Mouse (Mus musculus) lung, postnatal 4 days (tissue): ENCODE measurements around the gene Mustn1.

Experiments used
- DNase-seq, 2 experiments: peaks; one replicate each; pipeline ENCODE4 v3.0.0; 2021

Mustn1 gene

DNA sequence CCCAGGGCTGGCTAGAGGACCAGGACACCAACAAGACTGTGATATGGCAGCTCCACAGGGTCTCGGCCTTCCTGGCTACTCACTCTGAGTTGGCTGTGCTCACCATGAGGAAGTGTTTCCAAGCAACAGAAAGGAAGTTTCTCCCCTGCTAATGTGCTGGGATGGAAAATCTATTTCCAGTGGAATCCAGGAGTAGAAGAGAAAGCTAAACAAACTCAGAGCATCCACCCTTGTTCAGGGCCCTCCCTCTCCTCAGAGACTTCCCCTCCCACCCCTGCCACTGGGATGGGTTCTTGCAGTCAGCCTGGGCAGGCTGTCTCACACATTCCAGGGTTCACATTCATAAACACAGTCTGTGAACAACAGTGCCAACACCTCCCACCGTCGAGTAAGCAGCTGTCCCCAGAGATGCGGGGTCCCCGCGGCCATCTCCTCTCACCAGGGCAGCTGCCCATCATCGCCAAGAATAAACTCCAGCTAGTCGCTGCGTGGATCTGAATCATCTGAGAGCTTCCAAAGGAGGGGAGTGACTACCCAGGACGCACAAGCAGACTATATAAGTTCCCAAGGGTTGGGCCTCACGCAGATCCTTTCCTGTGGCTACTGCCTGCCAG, at the start of gene Mustn1:
Gene Mustn1 (plus strand): TSS at position 243 of the 614 bp plus-strand sequence.
- DNase-seq = peak; percentile 75 to 88

DNA sequence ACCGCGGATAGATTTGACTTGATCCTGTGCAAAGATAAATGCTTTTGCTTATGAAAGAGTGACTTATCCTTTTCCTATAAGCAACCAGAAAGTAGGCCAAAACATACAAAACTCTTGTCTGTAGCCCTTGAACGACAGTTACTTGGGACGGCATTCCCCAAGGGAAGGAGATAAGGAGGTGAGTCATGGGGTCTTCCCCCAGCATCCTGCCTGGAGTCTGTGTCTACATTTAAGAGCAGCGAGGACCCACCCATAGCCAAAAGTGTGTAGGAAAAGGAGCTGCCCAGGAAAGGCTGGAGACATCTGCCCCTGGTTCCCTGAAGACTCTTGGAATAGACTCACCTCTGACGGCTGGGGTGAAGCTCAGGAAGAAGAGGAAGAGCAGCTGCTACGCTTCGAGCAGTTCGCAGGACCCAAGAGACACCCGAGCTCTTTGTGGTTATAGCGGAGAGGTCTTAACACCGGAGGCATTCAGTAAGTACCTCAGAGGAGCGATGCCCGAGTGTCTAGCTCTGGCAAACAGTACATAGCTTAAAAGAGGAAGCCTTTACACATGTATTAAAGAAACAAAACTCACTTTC, 41.5 kb upstream of the Mustn1 start:
- DNase-seq = no peak

DNA sequence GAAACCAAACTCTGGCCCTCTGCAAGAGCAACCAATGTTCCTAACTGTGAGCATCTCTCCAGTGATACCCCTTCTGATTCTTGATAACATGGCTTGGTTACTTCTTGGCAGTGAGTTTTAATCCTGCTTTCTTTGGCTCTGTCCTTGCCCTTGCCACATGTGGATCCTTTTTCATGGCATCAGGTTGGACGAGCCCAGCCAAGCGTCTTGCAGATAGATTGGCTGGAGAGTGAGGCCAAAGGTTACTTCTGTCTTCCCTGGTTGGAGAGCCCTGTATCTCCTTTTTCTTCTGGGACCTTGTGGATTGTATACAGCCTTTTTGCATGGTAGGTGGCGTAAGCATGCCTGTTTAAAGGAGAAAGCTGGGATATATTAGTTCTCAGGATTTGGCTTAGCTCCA, 35.3 kb upstream of the Mustn1 start:
- no peak for DNase-seq

DNA sequence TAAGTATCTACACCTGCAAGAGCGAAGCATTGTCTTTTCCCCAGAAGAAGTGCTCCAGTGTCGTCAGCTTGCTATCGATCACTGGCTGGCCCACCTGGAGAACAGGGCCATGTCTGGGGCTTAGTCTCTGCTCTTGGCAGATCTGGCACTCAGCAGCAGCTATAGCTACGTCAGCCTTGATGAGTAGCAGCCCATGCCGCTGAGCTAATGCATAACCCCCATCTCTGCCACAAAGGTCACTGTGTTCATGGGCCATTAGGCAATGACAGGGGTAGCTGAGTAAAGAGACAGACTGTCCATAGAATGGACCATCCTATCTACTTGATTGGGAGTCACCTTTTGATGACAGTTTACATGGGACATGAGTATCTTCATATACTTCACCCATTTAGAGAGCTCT, 28.5 kb upstream of the Mustn1 start:
- DNase-seq = no peak

DNA sequence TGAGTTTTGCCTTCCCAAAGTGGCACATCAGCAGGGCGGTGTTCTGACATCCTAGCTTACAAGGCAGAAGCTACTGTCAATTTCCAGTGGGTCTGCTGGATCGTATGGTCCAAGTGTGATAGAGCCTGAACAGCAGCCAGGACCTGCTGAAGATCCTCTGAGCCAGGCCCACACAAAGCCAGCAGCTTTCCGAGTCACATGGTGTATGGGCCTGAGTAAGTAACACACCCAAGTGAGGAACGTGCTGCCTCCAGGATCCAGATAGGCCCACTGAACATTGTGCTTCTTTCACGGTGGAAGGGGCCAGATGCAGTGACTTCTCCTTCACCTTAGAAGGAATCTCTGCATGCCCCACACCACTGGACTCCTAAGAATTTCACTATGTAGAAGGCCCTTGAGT, 26.7 kb upstream of the Mustn1 start:
- DNase-seq = no peak

DNA sequence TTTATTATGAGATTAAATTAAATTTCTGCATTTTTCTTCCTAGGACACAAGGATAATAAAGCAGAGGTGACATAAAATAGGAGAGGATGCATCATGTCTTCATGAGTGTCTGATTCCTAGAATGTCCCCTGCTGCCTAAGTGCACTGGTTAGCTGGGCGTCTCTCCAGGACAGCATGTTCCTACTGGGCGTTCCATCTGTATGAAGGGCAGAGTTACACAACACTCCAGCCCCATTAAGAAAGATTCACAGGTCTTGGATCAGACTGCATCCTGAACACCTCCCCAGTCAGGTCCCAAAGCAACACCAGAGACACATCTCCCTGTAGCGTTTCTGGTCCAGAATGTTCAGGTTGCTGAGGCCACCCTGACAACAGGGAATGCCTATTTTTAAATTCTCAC, 23.7 kb upstream of the Mustn1 start:
- DNase-seq = no peak

DNA sequence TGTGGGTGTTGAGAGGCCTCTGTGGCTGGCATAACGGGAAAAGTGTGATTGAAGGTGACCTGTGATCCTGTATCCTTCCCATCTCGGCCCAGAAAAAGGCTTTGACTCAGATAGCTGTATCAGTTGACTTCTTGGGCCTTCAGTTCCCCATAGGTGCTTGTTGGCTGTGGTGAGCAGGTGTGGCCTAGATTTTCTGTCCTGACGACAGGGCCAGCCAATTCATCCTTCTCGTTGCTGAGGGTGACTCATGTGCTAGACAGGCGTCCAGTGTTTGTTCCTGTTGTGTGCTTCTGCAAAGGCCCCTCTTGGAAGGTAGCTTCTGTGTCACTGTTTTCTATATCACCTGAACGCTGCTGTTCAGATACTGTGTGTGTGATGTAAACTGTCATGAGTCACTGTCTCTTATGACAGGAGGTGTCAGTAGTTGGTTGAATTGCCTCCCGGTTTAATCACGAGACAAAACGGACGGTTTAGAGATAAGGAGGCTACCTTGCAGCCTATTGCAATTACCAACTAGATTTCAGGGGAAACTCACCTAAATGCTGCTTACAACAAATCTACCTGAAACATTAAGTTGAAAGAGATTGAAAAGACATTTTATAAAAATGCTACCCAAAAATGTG, 22.0 kb upstream of the Mustn1 start:
- DNase-seq = no peak

DNA sequence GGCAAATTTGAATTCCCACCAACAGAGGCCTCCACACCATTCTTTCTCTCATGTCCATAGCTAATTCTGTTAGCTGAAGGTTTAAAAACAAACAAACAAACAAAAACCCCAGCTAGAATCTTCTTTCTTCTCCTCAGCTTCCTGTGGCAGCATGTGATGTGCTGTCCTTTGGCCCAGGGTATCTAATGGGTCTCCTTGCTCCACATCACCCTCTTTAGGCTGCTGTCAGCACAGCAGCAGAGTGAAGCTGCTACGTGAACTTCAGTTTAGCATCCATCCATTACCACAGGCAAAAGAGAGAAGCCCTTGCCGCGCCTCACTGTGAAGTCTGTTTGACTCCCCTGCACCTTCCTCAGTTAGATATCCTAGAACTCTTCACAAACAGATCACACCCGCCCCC, 21.0 kb upstream of the Mustn1 start:
- DNase-seq = peak in 1 of 2 experiments; percentile 24

DNA sequence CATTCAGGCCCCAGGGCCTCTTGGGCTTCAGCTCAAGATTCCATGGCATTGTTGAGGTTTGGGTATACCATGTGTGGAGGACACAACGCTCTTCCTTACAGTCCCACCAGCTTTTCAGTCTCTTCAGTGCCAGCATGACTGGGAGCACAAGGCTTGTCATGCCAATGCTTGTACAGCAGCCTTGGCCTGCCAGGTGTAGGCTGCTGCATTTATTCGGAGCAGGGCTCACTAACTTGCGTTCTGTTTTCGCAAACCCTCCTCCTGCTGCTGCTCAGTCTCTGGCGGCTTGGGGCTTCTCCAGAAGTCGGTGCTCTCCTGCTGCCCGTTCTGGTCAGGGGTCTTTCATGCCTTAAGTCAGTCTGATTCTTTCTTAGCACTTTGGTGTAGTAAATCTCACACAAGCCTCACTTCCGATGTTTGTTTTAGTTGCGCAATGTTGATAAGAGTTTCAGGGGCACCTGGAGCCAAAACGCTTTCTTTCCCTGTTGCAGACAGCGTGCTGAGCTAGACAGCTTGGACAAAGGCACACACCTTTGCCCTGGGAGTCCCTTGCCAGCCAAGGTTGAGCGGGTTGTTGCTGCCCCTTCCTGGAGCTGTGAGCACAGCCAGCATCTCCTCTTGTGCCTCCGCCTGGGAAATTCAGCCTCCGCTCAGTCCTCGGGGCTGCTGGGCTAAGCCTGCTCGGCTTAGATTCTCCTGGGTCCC, 17.4 kb upstream of the Mustn1 start:
- peak; percentile 40 to 65 for DNase-seq

DNA sequence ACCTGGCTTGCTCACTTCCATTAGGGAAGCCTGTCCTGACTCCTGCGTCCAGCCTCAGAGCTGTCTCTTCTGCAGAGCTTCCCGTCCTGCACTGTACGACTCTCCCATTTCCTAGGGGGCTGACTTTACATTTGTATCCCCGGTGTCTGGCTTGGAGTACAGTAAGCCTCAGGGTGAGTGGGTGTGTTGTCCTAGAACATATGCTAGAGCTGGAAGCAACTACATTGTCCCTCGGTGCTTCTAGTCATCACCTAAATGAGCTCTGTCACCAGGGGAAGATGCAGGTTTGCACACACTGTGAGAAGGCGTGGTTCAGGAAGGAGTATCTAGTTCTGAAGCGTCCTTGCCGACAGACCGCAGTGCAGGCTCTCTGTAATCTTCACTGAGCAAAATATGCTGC, 16.6 kb upstream of the Mustn1 start:
- DNase-seq = no peak

DNA sequence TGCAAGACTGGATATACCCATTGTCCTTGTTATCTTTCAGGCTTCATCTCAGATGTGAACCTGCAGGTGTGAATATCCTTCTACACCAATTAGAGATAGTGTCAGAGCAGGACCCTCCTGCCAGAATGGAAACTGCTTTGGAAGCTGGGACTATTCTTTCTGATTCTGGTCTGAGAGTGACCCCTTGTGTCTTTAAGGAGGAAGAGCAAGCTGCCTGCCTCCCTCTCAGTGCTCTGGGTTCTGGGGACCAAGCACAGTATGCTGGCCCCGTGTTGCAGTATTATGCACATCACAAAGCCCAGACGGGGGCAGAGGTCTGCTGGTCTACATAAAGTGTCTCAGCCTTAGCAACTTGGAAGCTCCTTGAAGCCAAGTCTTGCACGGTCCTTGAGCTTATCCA, 13.7 kb upstream of the Mustn1 start:
- DNase-seq = no peak

DNA sequence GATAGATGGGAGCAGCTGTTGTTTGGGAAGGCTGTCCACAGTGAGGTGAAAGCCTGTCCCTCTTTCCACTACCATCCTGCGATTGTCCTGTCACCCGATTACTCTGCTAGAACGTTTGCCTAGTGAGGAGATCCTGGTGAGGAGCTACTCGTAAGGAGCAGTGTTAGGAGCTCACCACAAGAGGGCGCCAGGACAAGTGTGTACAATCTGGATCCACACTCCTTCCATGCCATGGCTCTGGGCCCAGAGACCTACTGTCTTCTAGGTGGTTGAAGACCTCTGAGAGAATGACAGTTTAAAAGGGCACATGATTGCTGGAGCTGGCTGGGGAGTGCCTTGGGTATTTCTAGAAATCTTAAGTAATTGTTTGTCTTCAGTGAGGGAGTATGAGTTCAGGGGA, 12.0 kb upstream of the Mustn1 start:
- DNase-seq = peak; percentile 80 to 86

DNA sequence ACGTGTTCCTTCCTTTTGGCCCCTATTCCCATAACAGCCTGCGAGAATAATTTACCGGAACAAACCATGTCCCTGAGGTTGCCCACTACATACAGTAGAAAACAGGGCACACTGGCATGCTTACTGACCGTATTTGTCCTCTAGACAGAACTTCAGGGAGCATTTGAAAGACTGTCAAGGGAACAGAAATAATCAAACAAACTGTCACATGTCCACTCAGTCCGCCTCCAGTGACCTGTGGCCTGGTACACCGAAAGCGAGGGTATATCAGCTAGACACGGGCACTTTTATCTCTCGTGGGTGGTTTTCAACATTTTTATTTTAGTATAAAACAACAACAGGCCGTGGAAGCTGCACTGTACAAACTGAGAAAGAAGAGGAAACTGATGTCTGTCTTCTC, 10.2 kb upstream of the Mustn1 start:
- peak in 1 of 2 experiments; percentile 14 for DNase-seq

DNA sequence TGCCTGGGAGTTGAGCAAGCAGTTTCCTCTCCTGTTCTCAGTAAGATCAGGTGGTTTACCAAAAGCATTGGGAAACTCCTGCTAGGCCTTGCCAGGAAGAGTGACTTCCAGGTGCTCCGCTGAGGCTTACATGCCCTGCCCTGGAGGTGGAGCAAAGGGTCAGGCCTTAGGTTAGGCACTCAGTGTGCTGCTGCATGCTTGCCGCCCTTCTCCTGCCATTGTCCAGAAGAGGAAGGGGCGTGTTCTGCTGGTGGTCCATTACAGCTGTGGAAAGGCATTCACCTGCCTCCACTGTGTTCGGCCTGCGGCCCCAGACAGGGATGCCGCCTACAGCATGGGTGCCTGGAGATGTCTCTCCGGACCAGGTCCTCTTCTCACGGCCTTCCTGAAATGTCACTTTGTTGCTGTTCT, 9.6 kb upstream of the Mustn1 start:
- peak; percentile 58 to 73 for DNase-seq

DNA sequence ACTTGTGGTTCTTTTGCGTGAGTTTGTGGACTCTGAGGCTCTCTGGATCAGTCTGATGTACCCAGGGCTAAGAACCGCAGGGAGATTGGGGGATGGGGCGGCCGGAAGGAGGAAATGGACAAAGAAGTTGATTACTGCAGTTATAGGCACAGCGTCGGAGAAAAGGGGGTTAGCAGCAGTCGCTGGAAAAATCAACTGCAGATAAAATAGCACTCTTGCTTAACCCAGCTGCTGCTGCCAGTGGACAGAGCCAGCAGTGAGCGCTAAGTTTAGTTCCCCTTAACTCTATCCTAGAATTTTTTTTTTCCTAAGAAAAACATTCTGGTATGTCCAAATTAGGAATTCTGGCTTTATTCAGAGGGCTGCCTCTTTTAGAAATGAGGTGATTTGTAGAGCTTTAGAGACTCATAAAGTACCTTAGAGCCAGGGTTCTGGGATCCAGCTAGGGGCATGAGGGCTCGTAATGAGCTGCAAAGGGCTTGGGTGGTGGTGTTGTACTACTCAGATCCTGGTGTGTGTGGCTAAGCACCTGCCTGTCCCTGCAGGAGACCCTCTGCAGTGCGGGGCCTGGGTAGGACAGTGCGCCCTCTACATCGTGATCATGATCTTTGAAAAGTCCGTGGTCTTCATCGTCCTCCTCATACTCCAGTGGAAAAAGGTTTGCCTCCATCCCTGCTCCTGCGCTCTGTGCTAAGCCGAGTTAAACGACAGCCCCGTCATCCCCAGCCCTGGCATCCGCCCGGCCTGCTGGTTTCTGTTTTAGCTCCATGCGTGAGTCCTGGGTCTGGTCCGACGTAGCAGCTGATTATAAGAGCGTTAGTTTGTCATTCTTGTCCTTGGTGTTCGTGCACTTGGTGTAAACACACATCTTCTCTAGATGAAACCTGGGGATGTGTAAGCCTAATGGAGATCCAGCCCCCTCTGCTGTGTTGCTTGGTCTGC, 8.5 kb upstream of the Mustn1 start:
- peak; percentile 55 to 70 for DNase-seq

DNA sequence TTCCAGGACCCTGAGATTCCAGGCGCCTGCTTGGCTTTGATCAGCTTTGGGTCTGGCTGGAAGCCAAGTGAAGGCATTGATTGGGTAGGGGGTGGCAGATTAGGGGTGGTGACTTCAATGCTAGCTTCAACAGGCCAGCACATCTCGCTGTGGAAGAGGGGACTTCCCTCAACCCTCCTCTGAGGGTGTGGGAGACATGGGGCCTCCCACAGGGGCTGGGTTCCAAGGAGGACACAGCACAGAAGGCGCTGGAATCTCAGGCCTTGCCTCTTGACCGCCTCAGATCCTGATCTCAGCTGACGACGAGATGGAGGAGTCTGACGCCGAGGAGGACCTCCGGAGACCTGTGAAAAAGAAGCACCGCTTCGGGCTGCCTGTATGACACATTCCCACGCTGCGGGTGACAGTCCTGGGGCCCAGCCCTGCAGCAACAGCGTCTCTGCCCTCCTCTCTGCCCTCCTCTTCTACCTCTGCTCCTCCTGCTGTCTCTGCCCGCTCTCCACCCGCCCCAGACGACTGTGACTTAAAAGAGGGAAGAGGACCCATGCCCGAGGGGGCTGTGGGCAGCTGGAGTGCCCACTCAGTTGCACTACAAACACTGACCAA, 4.8 kb upstream of the Mustn1 start:
- DNase-seq = peak; percentile 50 to 79

DNA sequence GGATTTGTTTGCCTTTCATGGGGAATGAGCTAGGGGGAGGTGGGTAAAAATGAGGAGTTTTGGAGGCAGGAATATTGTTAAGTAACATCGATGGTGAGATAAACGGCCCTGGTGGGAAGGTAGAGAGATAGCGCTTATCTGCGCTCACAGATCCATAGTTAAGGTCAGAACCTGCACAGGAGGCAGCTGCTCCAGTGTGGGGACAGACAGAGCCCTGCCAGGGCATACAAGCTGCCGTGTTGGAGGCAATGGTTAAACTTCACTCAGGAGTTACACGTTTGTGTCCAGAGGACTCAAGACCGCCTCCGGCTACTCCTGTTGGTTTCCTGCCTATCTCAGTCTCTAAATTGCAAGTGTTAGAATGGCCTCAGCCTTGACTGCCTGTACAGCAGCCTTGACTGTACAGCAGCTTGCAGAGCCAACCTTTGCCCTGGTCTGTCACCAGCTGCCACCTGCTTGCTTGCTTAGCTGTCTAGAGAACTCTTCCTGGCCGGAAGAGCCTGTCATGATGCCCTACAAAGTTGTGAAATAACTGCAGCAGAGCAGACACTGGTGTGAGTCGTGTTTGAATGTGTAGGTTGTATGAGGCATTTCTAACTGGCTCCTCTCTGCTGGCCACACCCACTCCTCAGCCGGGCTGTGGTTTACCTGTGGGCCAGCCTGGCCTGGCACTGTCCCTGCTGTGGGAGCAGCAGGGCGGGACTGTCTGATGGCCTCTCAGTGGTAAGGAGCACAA, 3.7 kb upstream of the Mustn1 start:
- DNase-seq = peak; percentile 40 to 50

DNA sequence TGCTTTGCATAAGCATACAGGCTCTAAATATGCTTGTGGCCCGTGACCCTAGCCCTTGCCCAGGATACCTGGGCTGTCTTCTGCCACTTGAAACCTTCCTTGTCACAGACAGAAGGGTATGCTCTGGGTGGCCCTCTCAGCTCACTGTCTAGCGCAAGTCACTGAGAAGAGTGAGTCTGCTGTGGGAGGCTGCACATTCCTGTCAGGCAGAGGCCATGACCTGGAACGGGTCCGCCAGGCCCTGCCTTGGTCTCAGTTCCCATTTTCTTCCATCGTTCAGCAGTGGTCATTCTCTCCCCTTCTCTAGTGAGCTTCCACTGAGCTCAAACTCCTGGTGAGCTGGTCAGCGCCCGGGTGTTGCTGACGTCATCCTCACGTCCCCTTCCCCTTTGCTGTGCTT, 3.0 kb upstream of the Mustn1 start:
- DNase-seq = peak; percentile 46 to 74

DNA sequence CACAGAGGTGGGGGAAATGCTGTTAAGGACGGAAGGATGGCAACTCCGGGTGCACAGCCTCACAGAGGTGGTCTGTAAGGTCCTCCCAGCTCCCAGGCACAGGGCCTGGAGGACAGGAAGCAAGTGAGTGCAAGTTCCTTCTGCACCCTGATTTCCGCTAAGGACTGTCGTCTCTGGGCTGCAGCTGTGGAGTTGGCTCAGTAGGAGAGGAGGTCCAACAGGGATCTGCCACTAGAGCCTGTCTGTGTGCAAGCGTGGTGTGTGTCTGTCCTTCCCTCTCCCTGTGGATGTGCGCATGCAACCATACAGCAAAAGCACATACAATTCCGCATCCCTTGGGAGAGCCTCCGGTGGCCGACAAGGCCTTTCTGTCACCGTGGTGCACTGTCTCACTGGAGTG, 2.5 kb upstream of the Mustn1 start:
- DNase-seq = no peak

DNA sequence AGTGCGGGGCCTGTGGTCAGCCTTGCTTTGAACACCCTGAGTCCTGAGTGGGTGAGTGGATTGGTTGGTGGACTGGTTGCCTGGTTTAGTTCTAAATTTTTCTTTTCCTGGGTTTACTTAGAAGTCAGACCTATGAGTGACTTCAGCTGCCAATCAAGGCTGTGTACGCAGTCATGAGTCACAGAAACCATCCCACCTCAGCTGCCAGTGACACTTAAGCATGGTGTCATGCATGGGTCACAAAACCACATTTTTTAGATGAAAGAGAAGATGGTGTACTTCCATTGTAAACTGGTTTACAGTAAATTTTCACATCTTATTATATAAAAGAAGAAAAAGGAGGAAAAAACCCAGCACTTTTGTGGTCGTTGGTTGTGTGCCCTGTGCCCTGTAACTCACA, 1.2 kb upstream of the Mustn1 start:
- DNase-seq = no peak

DNA sequence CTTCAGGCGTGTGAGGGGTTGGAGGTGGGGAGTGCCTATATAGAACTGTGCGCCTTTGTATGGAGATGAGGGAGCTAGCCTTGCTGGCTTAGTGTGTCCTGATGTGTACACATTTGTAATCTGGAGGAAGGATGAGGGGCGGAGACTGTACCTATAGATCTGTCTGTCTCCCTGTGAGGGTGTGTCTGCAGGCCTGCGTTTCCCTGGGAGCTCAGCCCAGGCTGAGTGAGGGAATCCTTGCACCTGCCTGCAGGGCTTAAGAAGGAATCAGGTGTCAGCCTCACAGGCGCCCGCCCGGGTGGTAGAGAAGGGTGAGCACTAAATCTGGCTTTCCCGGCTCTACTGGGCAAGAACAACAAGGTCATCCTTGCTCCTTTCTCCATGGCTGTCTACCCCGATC, 794 bp downstream of the Mustn1 start:
- peak in 1 of 2 experiments; percentile 20 for DNase-seq

DNA sequence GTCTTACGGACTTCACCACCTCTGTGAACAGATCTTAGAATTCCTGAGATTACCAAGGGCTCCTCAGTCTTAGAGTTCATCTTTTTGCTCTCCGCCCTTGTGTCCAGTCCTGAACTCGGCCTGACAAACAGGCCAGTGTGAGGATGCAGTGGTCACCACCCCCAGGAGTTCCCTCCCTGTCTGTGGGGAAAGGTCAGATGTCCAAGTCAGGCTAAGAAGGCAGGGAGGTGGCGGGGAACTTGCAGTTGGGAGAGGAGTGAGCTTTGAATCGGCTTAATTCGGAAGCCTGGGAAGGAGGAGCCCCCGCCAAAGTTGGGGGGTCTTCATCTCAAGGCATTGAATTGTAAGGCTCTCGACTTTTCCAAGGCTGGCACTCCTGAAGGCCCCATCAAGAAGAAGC, 1.3 kb downstream of the Mustn1 start:
- peak in 1 of 2 experiments; percentile 18 for DNase-seq
